Comparison of ENCODE assay signal across 10 mouse cellular contexts in the genomic region with DNA sequence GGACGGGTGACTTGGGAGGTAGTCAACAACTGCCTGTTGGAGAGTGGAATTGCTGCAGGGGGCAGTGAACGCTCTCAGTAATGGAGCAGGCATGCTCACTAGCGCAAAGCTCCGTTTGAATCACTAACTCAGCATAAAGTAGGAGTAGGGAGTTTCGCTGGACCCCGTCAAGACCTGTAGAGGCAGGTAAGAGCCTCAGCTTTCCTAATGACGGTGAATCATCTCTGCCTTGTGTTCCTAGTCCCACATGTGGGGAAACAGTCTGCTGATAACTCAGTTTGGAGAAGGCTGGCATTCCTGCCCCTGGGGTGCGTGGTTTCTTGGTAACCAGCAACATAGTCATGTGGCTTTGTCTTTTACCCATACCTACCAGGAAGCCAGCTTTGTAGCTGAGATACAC. TPM values are rescaled to one million over a fixed set of nuclear protein-coding genes. Genes with fewer than 3 reads are reported as not detected.
DNase-seq lines count a peak whose midpoint lies in the region; ATAC-seq and TF ChIP-seq lines count a peak whose summit lies in the region.
"Had no signal": no experiment of that assay in that cellular context is flagged by ENCODE, and none has a peak within 500 bp of the region (broad histone marks: within the 10 kb centered on the region; RNA-seq: fewer than 3 reads in every experiment).

No protein-coding gene starts in this region.

- peak; percentile 9 for DNase-seq in ES-CJ7 (ENCODE audit: low read depth, low spot score)
- peak; percentile 66 for DNase-seq in Patski (ENCODE audit: low read depth, low spot score)
- peak; percentile 48 to 68 for DNase-seq in kidney, postnatal 4 days
- no peak for DNase-seq in cerebellum, adult 18-20 months
- DNase-seq in adrenal gland, postnatal 25 days: no peak

- POLR2A ChIA-PET in Patski (lab: Charles Lee): no interaction called here

- ATAC-seq in Patski: peak; percentile 56
- ATAC-seq in heart, embryonic 15.5 days (replicated peaks; ENCODE audit: insufficient number of reproducible peaks, insufficient read depth, low FRiP score, low read depth): no peak
- no peak for ATAC-seq in stomach, embryonic 15.5 days (ENCODE audit: insufficient read depth, low FRiP score, low read depth)
- no peak for ATAC-seq in granulocyte monocyte progenitor cell, adult 5-6 weeks (replicated peaks; ENCODE audit: poor library complexity, severe bottlenecking)

- no peaks in the 10 kb centered on the region for H3K27me3 ChIP-seq in Patski
- H3K27me3 ChIP-seq in heart, embryonic 15.5 days: no peaks in the 10 kb centered on the region
- H3K27me3 ChIP-seq in stomach, embryonic 15.5 days (replicated peaks): no peaks in the 10 kb centered on the region
- H3K27me3 ChIP-seq: limb, embryonic 15.5 days had no signal

- no peaks in the 10 kb centered on the region for H3K9me3 ChIP-seq in heart, embryonic 15.5 days (replicated peaks)
- H3K9me3 ChIP-seq in stomach, embryonic 15.5 days: no peaks in the 10 kb centered on the region
- H3K9me3 ChIP-seq: limb, embryonic 15.5 days had no signal

- H3K4me1 ChIP-seq in heart, embryonic 15.5 days (replicated peaks): peaks cover 25% of the 10 kb centered on the region
- H3K4me1 ChIP-seq in stomach, embryonic 15.5 days: peaks cover 3% of the 10 kb centered on the region; the same call in 1 of the 2 replicates

- WGBS in heart, embryonic 15.5 days: 58% methylated on average over 8 of the region's 8 CpGs
- 62% methylated on average over 8 of the region's 8 CpGs for WGBS in stomach, embryonic 15.5 days

- no peak overlapping the region for H3K27ac ChIP-seq in heart, embryonic 15.5 days
- no peak overlapping the region for H3K27ac ChIP-seq in stomach, embryonic 15.5 days
- H3K27ac ChIP-seq: limb, embryonic 15.5 days had no signal

- CTCF ChIA-PET in Patski (lab: Charles Lee): interaction anchor here (1.2 to 2.7 kb wide), 7 partner anchors 15 to 45 kb away, joined by 3 to 23 read pairs (median 4); no protein-coding TSS in a partner anchor

- peak overlapping the region; percentile 75 for H3K4me2 ChIP-seq in heart, embryonic 15.5 days
- peak overlapping the region; percentile 24 for H3K4me2 ChIP-seq in stomach, embryonic 15.5 days
- H3K4me2 ChIP-seq: limb, embryonic 15.5 days had no signal

- in situ Hi-C loops in Patski (cut with MboI; ENCODE audit: low pct_unique_long_range_greater_than_20kb): no loop called here

- H3K4me3 ChIP-seq in heart, embryonic 15.5 days: no peak overlapping the region
- H3K4me3 ChIP-seq in stomach, embryonic 15.5 days (replicated peaks): no peak overlapping the region
- H3K4me3 ChIP-seq: limb, embryonic 15.5 days had no signal

- TF ChIP-seq CTCF in Patski (IDR thresholded peaks at IDR 0.05): no peak

- peaks cover 19% of the 10 kb centered on the region for H3K36me3 ChIP-seq in heart, embryonic 15.5 days
- H3K36me3 ChIP-seq in stomach, embryonic 15.5 days: peaks cover 10% of the 10 kb centered on the region; the same call in 1 of the 2 replicates

- H3K9ac ChIP-seq in heart, embryonic 15.5 days: no peak overlapping the region
- no peak overlapping the region for H3K9ac ChIP-seq in stomach, embryonic 15.5 days
- H3K9ac ChIP-seq: limb, embryonic 15.5 days had no signal

RNA-seq across cellular contexts. Expression of a gene that starts 3.0 kb away (rescaled TPM):
- 27.8 TPM for polyA plus RNA-seq in Patski (2021)
- 14.1 and 18.0 TPM in 2 replicates for polyA plus RNA-seq in heart, embryonic 15.5 days (2015; fragmentation: Nextera tagmentation; extraction: Ambion mirVana)
- polyA plus RNA-seq in stomach, embryonic 15.5 days (2015; fragmentation: Nextera tagmentation; extraction: Ambion mirVana): 15.6 and 17.6 TPM in 2 replicates
- total RNA-seq in granulocyte monocyte progenitor cell, adult 5-6 weeks (2014; fragmentation: Nextera tagmentation): not detected in 2 replicates
- total RNA-seq in granulocyte monocyte progenitor cell, adult 5-6 weeks (2017): not detected in 2 replicates
- 6.6 and 6.8 TPM in 2 replicates for total RNA-seq in adrenal gland, postnatal 25 days (2021)

RNA-seq across cellular contexts. Expression of a gene that starts 20.0 kb away (rescaled TPM):
- polyA plus RNA-seq in Patski (2021): not detected
- polyA plus RNA-seq in heart, embryonic 15.5 days (2015; fragmentation: Nextera tagmentation; extraction: Ambion mirVana): not detected in 2 replicates
- polyA plus RNA-seq in stomach, embryonic 15.5 days (2015; fragmentation: Nextera tagmentation; extraction: Ambion mirVana): 0.55 and 1.2 TPM in 2 replicates
- not detected in 2 replicates for total RNA-seq in granulocyte monocyte progenitor cell, adult 5-6 weeks (2014; fragmentation: Nextera tagmentation)
- total RNA-seq in granulocyte monocyte progenitor cell, adult 5-6 weeks (2017): not detected in 2 replicates
- total RNA-seq in adrenal gland, postnatal 25 days (2021): not detected in 2 replicates
- polyA plus RNA-seq: testis, adult 2 months had no signal

RNA-seq across cellular contexts. Expression of a gene that starts 56.7 kb away (rescaled TPM):
- 18.6 TPM for polyA plus RNA-seq in Patski (2021)
- polyA plus RNA-seq in heart, embryonic 15.5 days (2015; fragmentation: Nextera tagmentation; extraction: Ambion mirVana): 14.0 and 19.5 TPM in 2 replicates
- polyA plus RNA-seq in stomach, embryonic 15.5 days (2015; fragmentation: Nextera tagmentation; extraction: Ambion mirVana): 26.1 and 29.0 TPM in 2 replicates
- 26.2 and 39.6 TPM in 2 replicates for total RNA-seq in granulocyte monocyte progenitor cell, adult 5-6 weeks (2014; fragmentation: Nextera tagmentation)
- total RNA-seq in granulocyte monocyte progenitor cell, adult 5-6 weeks (2017): 50.5 and 65.8 TPM in 2 replicates
- total RNA-seq in adrenal gland, postnatal 25 days (2021): 15.1 and 16.4 TPM in 2 replicates

Comparison
In these comparisons a context has a peak if more than half of its experiments do, and no peak if none do; other contexts are left out.
1. DNase-seq: peak in ES-CJ7 (single experiment), Patski (single experiment) and kidney, postnatal 4 days (2 of 2); none in cerebellum, adult 18-20 months (0 of 2) and adrenal gland, postnatal 25 days (single experiment).